Mouse (Mus musculus) embryonic facial prominence, embryonic 11.5 days (tissue): ENCODE measurements around the gene Omd. TPM values are rescaled to one million over a fixed set of nuclear protein-coding genes. Genes with fewer than 3 reads are reported as not detected.

ENCODE experiments used
- ATAC-seq: fragments of 200-750 bp; cut with Nextera tagmentation; replicated peaks from 2 replicates; pipeline ENCODE4 v1.8.0; 2017; ENCODE audit warnings: low read depth; ENCODE audit not compliant: insufficient number of reproducible peaks, low FRiP score, low TSS enrichment
- DNase-seq: peaks from one replicate; pipeline ENCODE4 v3.0.0-alpha.2; 2015; ENCODE audit warnings: low spot score
- H3K27ac ChIP-seq: fragments of 300-500 bp; sonication (generic); replicated peaks from 2 replicates; pipeline ENCODE4 v1.5.1; 2014; ENCODE audit warnings: mild to moderate bottlenecking, low read depth, low read length, control low read depth
- H3K27me3 ChIP-seq: fragments of 300-500 bp; sonication (generic); 2 replicates; pipeline ENCODE4 v1.6.1; 2014; ENCODE audit warnings: mild to moderate bottlenecking, low read length, moderate library complexity, mixed read lengths; ENCODE audit not compliant: control insufficient read depth, insufficient read depth
- H3K36me3 ChIP-seq: fragments of 300-500 bp; sonication (generic); replicated peaks from 2 replicates; pipeline ENCODE4 v1.6.1; 2014; ENCODE audit warnings: low read depth, mild to moderate bottlenecking, low read length, moderate library complexity, mixed read lengths; ENCODE audit not compliant: control insufficient read depth, insufficient read depth
- H3K4me1 ChIP-seq: fragments of 300-500 bp; sonication (generic); 2 replicates; pipeline ENCODE4 v1.6.1; 2014; ENCODE audit warnings: low read length, mixed read lengths; ENCODE audit not compliant: control insufficient read depth, insufficient read depth
- H3K4me2 ChIP-seq: fragments of 300-500 bp; sonication (generic); 2 replicates; pipeline ENCODE4 v1.6.1; 2014; ENCODE audit warnings: low read depth, mild to moderate bottlenecking, control low read depth, low read length, moderate library complexity
- H3K4me3 ChIP-seq: fragments of 300-500 bp; sonication (generic); 2 replicates; pipeline ENCODE4 v1.5.1; 2014; ENCODE audit warnings: low read depth, low read length, control low read depth
- H3K9ac ChIP-seq: fragments of 300-500 bp; sonication (generic); replicated peaks from 2 replicates; pipeline ENCODE4 v1.6.1; 2014; ENCODE audit warnings: mild to moderate bottlenecking, control low read depth, low read length
- H3K9me3 ChIP-seq: fragments of 300-500 bp; sonication (generic); replicated peaks from 2 replicates; pipeline ENCODE4 v1.6.1; 2016; ENCODE audit warnings: mild to moderate bottlenecking, low read length, inconsistent platforms, mixed read lengths; ENCODE audit not compliant: control insufficient read depth
- WGBS: fragments of 180-500 bp; shearing (Covaris S2); extraction: QIAGEN DNeasy Blood & Tissue Kit; methylation state at CpG from one replicate; pipeline ENCODE4 v1.1.7; 2014; 5-methylcytosine and 5-hydroxymethylcytosine counted together
- polyA plus RNA-seq: library from polyadenylated mRNA; unstranded; fragments of >200 nt; fragmentation: Nextera tagmentation; extraction: Ambion mirVana; gene quantifications from 2 replicates; pipeline ENCODE4 v1.2.1, GENCODE M21; 2014

The Omd gene
- polyA plus RNA-seq: 0.73 and 0.86 TPM in 2 replicates

DNA sequence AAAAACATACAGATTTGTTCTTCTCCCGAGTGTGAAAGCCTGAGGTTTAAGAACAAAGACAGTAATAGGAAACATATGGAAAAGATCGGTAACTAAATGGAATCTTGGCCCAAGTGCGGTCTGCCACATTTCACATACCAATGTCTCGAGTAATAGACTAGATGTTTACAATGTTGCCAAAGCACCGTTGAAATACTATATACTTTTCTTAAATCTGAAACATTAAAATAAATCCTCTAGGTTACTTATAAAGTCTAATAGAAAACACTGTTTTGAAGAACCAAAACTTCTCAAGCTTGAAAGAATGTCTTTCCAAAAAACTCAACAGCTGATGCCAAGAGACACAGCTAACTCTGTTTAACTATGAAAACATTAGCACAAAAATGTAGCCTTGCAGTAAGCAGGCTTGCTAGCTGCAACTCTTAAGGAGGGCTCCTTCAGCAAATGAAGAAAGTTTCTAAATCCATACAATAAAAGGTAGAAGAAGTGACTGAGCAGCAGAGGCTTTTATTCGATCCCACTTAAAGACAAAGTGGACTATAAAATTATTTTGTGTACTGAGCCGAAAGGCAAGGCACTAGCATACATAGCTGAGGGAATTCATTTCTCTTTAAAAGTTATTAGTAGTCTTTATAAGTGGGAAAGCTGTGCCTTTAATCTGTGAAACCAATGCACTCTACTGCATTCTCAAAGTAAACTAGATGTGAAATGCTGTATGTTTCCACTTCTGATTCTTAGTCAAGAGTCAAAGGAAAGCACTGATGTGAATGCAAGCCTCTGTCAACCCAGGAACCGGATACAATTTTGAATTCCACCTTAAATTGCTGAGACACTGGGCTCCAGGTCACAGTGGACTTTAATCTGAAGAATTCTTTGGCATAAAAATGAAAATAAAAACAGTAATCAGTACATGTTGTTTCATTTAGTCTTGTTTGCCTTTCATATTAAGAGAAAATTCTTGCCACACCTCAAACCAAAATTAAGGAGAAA, at the start of gene Omd:
Omd (plus strand) TSS at position 922 of the 990 bp plus-strand sequence.
- no peaks in the 10 kb centered on the region for H3K4me1 ChIP-seq
- no peak within 1 kb of the TSS for H3K9ac ChIP-seq
- no peaks in the 10 kb centered on the region for H3K27me3 ChIP-seq
- no peak within 1 kb of the TSS for H3K4me3 ChIP-seq
- peak within 1 kb of the TSS; percentile 70 for H3K27ac ChIP-seq
- H3K4me2 ChIP-seq: no peak within 1 kb of the TSS
- DNase-seq (peak; percentile 73), ATAC-seq (no peak)
- 34% methylated on average over 8 of the region's 8 CpGs for WGBS
- H3K9me3 ChIP-seq: no peaks in the 10 kb centered on the region
- H3K36me3 ChIP-seq: no peaks in the 10 kb centered on the region

- H3K4me1 ChIP-seq: no peaks in the 10 kb centered on the region
- H3K4me3 ChIP-seq: no peak overlapping the region
- DNase-seq (no peak), ATAC-seq (no peak)
- no peak overlapping the region for H3K27ac ChIP-seq
- 95% methylated on average over 1 of the region's 1 CpGs for WGBS
- H3K27me3 ChIP-seq: no peaks in the 10 kb centered on the region
- H3K9me3 ChIP-seq: no peaks in the 10 kb centered on the region
- H3K36me3 ChIP-seq: no peaks in the 10 kb centered on the region
- H3K9ac ChIP-seq: no peak overlapping the region
- no peak overlapping the region for H3K4me2 ChIP-seq
Measured at GRCm38 (mm10) chr13:49536946-49537345, 45.3 kb upstream of the Omd start.

DNA sequence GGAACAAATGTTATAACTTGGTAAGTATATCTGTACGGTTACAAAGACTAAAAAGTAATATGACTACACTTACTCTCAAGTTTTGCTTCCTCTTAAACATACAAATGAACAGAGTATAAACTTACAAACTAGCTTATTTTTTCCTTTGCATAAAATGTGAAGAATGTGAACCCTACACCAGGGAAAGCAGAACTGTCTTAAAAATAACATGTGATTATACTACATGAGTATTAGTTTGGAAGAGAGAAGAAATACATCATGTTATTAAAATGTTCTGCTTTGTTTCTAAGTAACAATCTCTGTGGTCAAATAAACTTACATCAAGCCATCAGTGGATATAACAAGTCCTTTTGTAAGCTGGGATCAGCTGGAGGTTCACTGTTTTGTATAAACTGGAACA, 43.6 kb upstream of the Omd start:
- no peaks in the 10 kb centered on the region for H3K4me1 ChIP-seq
- 79% methylated on average over 1 of the region's 1 CpGs for WGBS
- no peaks in the 10 kb centered on the region for H3K9me3 ChIP-seq
- no peak for DNase-seq
- no peak overlapping the region for H3K27ac ChIP-seq
- no peak overlapping the region for H3K9ac ChIP-seq
- no peak overlapping the region for H3K4me2 ChIP-seq
- H3K36me3 ChIP-seq: no peaks in the 10 kb centered on the region
- no peak overlapping the region for H3K4me3 ChIP-seq
- ATAC-seq: no peak
- no peaks in the 10 kb centered on the region for H3K27me3 ChIP-seq

DNA sequence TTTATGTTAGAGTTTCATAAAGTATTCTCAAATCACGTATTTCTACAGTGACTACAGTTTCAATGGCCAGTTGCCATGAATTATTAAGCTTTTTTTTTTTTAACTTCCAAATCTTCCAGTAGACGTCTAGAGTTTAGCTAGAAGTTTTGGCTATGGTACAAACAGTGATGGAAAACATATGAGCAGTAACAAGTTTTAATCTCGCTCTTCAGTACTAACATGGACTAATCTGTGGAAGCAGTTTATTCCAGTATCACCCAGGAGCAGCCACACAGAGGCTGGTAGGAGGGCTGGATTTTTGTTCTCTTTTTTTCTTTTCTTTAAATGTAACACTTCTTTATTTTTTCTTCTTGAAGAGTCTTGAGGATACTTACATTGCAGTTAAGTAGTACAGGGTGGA, 38.0 kb upstream of the Omd start, which contains the start of gene Aspn:
Aspn (plus strand) TSS at position 165 of the 400 bp plus-strand sequence.
- Histone ChIP-seq H3K27me3 (no peaks in the 10 kb centered on the region), H3K36me3 (no peaks in the 10 kb centered on the region), H3K4me1 (no peaks in the 10 kb centered on the region), H3K27ac (no peak within 1 kb of the TSS), H3K9me3 (no peaks in the 10 kb centered on the region), H3K4me3 (no peak within 1 kb of the TSS), H3K4me2 (no peak within 1 kb of the TSS), H3K9ac (no peak within 1 kb of the TSS)
- WGBS: 69% methylated on average over 3 of the region's 3 CpGs
- DNase-seq (no peak), ATAC-seq (no peak)

DNA sequence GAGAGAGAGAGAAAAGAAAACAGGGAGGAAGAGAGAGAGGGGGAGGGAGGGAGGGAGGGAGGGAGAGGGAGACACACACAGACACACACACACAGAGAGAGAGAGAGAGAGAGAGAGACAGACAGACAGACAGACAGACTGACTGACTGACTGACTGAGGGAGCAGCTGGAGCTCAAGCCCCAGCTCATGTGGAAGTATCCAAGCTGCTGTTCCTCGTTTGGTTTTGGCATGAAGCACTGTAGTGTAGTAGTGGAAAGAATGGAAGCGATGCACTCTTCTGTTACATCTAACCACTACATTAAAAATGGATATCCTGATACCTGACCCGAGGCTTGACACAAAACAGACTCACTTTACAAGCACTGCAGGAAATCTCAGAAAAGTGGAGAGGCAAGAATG, 36.6 kb upstream of the Omd start:
- ATAC-seq: no peak
- no peaks in the 10 kb centered on the region for H3K4me1 ChIP-seq
- WGBS: 49% methylated on average over 3 of the region's 3 CpGs
- H3K4me3 ChIP-seq: no peak overlapping the region
- H3K4me2 ChIP-seq: no peak overlapping the region
- H3K27me3 ChIP-seq: no peaks in the 10 kb centered on the region
- no peaks in the 10 kb centered on the region for H3K36me3 ChIP-seq
- no peaks in the 10 kb centered on the region for H3K9me3 ChIP-seq
- DNase-seq: peak; percentile 40
- H3K9ac ChIP-seq: no peak overlapping the region
- no peak overlapping the region for H3K27ac ChIP-seq

GRCm38 (mm10) chr13:49546517-49546916, 35.7 kb upstream of the Omd start:
- Histone ChIP-seq H3K27ac (no peak overlapping the region), H3K27me3 (no peaks in the 10 kb centered on the region), H3K4me2 (no peak overlapping the region), H3K36me3 (no peaks in the 10 kb centered on the region), H3K9ac (no peak overlapping the region), H3K9me3 (no peaks in the 10 kb centered on the region), H3K4me3 (no peak overlapping the region), H3K4me1 (no peaks in the 10 kb centered on the region)
- WGBS: 78% methylated on average over 1 of the region's 1 CpGs
- ATAC-seq (no peak), DNase-seq (no peak)

DNA sequence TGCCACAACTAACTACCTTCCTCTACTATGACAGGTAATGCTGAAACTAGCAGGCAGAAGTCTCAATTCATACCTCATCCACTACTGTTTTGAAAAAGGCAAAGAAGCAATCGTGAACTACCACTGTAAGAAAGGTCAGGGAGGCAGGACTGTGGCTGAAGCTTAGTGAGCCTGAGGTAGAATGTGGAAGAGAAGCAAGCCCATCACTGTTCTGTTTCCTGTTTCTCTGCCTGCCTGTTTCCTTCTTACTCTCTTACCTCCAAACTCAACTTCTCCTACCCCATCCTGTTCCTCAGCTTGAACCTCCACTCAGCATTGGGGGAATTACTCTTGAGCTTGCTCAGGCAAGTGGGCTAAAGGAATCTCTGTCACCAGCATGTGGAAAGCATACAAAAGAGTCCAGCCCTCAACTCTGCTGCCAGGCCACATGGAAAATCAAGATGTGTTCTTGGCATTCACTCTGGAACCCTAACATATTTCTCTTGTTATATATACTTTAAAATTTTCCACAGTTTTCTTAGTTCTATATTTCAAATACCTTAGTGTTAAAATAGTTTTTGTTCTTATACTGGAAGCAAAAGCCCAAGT, 34.6 kb upstream of the Omd start:
- H3K4me2 ChIP-seq: no peak overlapping the region
- no peak overlapping the region for H3K27ac ChIP-seq
- H3K9ac ChIP-seq: no peak overlapping the region
- WGBS: 80% methylated on average over 1 of the region's 1 CpGs
- H3K4me1 ChIP-seq: no peaks in the 10 kb centered on the region
- ATAC-seq (no peak), DNase-seq (no peak)
- H3K36me3 ChIP-seq: no peaks in the 10 kb centered on the region
- H3K27me3 ChIP-seq: no peaks in the 10 kb centered on the region
- no peaks in the 10 kb centered on the region for H3K9me3 ChIP-seq
- no peak overlapping the region for H3K4me3 ChIP-seq

GRCm38 (mm10) chr13:49549616-49550015, 32.6 kb upstream of the Omd start:
- WGBS: 94% methylated on average over 3 of the region's 3 CpGs
- ATAC-seq: no peak

More at GRCm38 (mm10) chr13:49549616-49550015, 32.6 kb upstream of the Omd start:
- H3K9ac ChIP-seq: no peak overlapping the region
- no peak overlapping the region for H3K4me3 ChIP-seq
- no peaks in the 10 kb centered on the region for H3K4me1 ChIP-seq
- no peak overlapping the region for H3K27ac ChIP-seq
- H3K36me3 ChIP-seq: no peaks in the 10 kb centered on the region
- H3K9me3 ChIP-seq: no peaks in the 10 kb centered on the region
- DNase-seq: no peak
- H3K27me3 ChIP-seq: no peaks in the 10 kb centered on the region
- H3K4me2 ChIP-seq: no peak overlapping the region
